Comparison of ENCODE assay signal across 1 mouse cellular context in the genomic region with DNA sequence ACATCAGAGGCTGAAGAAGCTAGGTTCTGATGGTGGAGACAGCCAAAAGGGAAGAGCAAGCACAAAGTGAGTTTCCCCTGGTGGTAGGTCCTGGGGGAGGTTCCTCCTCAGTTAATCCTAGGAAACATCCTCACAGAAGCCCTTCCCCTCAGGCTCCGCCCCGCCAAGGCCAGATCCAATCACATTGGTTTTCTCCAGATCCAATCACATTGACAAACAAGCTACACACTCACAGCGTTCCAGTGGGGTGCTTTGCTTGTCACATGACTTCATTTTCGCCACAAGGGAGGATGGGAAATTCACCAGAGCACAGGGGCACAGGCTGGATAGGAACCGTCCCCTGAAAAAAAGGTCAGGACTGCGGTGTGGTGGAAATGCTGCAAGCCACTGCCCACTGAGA.
TF ChIP-seq lines count a peak whose summit lies in the region.

No protein-coding gene starts in this region.

TF ChIP-seq in ES-E14, 5 proteins besides CTCF, POLR2A, EP300 and RAD21:
- TF ChIP-seq MAFK (IDR thresholded peaks at IDR 0.05; ENCODE audit: insufficient read depth, low read depth, low read length) (no peak), ZNF384 (IDR thresholded peaks at IDR 0.05; ENCODE audit: low read depth, low read length) (no peak), HCFC1 (IDR thresholded peaks at IDR 0.05; ENCODE audit: borderline replicate concordance, insufficient read depth, low read length) (no peak), CHD2 (IDR thresholded peaks at IDR 0.05; ENCODE audit: low read depth, low read length) (no peak), ZC3H11A (IDR thresholded peaks at IDR 0.05; ENCODE audit: borderline replicate concordance, low read depth, low read length) (no peak)
